Mouse (Mus musculus): ENCODE measurements around the gene Bag1. TPM values are rescaled to one million over a fixed set of nuclear protein-coding genes. Genes with fewer than 3 reads are reported as not detected.
"Not testable (repeated sequence)": the region's sequence is repeated elsewhere in the genome, so short reads cannot be mapped to it uniquely, and the experiment has no call there.

The Bag1 gene
- total RNA-seq, 1 experiment = 99.5 TPM

GRCm38 (mm10) chr4:40936175-40936839 is 11.8 kb downstream of the Bag1 start:
- H3K9me3 ChIP-seq (ENCODE audit: control insufficient read depth, insufficient read depth, low read depth, low read length) = no peaks in the 10 kb centered on the region
- H3K4me3 ChIP-seq (ENCODE audit: insufficient read depth in 1 of 2, low read depth in 1 of 2, low read length in 2 of 2, poor library complexity in 1 of 2, severe bottlenecking in 1 of 2) = no peak overlapping the region
- in situ Hi-C loops (cut with MboI; ENCODE audit: low sequenced_read_pairs in 2 of 2, unreplicated experiment in 2 of 2) = no loop called here

GRCm38 (mm10) chr4:40934369-40934768 is 13.7 kb downstream of the Bag1 start:
- H3K4me3 ChIP-seq (ENCODE audit: insufficient read depth in 1 of 2, low read depth in 1 of 2, low read length in 2 of 2, poor library complexity in 1 of 2, severe bottlenecking in 1 of 2); H3K4me1 ChIP-seq (ENCODE audit: control insufficient read depth in 2 of 2, insufficient read depth in 2 of 2, low read length in 2 of 2, poor library complexity in 1 of 2); DNase-seq (ENCODE audit: low read depth, low spot score); H3K27ac ChIP-seq (ENCODE audit: insufficient read depth, low read depth, low read length, poor library complexity, severe bottlenecking); H3K9ac ChIP-seq (ENCODE audit: insufficient read depth, low read depth, low read length, poor library complexity, severe bottlenecking); in situ Hi-C loops (cut with MboI; ENCODE audit: low sequenced_read_pairs in 2 of 2, unreplicated experiment in 2 of 2); H3K9me3 ChIP-seq (ENCODE audit: control insufficient read depth, insufficient read depth, low read depth, low read length): not testable (repeated sequence)
- peaks cover 23% of the 10 kb centered on the region for H3K36me3 ChIP-seq (ENCODE audit: control insufficient read depth, insufficient read depth, low read length, poor library complexity, severe bottlenecking)

More at GRCm38 (mm10) chr4:40936175-40936839, 11.8 kb downstream of the Bag1 start:
- Histone ChIP-seq H3K36me3 (ENCODE audit: control insufficient read depth, insufficient read depth, low read length, poor library complexity, severe bottlenecking) (peaks cover 32% of the 10 kb centered on the region), H3K27ac (ENCODE audit: insufficient read depth, low read depth, low read length, poor library complexity, severe bottlenecking) (no peak overlapping the region), H3K4me1 (ENCODE audit: control insufficient read depth in 2 of 2, insufficient read depth in 2 of 2, low read length in 2 of 2, poor library complexity in 1 of 2) (peaks cover 0 to 5% of the 10 kb centered on the region in 2 experiments; a peak in 1 of 4 replicates), H3K9ac (ENCODE audit: insufficient read depth, low read depth, low read length, poor library complexity, severe bottlenecking) (no peak overlapping the region)
- TF ChIP-seq HCFC1 (IDR thresholded peaks at IDR 0.05; ENCODE audit: borderline replicate concordance, insufficient read depth, low read length) = no peak
- no peak for TF ChIP-seq MAFK (IDR thresholded peaks at IDR 0.05; ENCODE audit: insufficient read depth, low read depth, low read length)
- no peak for TF ChIP-seq ZNF384 (IDR thresholded peaks at IDR 0.05; ENCODE audit: low read depth, low read length)
- TF ChIP-seq ZC3H11A (IDR thresholded peaks at IDR 0.05; ENCODE audit: borderline replicate concordance, low read depth, low read length) = no peak
- no peak for TF ChIP-seq CHD2 (IDR thresholded peaks at IDR 0.05; ENCODE audit: low read depth, low read length)
- no peak for DNase-seq (ENCODE audit: low read depth, low spot score)

- Histone ChIP-seq H3K9ac (ENCODE audit: insufficient read depth, low read depth, low read length, poor library complexity, severe bottlenecking) (no peak overlapping the region), H3K36me3 (ENCODE audit: control insufficient read depth, insufficient read depth, low read length, poor library complexity, severe bottlenecking) (peaks cover 20% of the 10 kb centered on the region), H3K4me3 (ENCODE audit: insufficient read depth in 1 of 2, low read depth in 1 of 2, low read length in 2 of 2, poor library complexity in 1 of 2, severe bottlenecking in 1 of 2) (no peak overlapping the region), H3K9me3 (ENCODE audit: control insufficient read depth, insufficient read depth, low read depth, low read length) (no peaks in the 10 kb centered on the region), H3K27ac (ENCODE audit: insufficient read depth, low read depth, low read length, poor library complexity, severe bottlenecking) (no peak overlapping the region), H3K4me1 (ENCODE audit: control insufficient read depth in 2 of 2, insufficient read depth in 2 of 2, low read length in 2 of 2, poor library complexity in 1 of 2) (peaks cover 0 to 5% of the 10 kb centered on the region in 2 experiments; a peak in 1 of 4 replicates)
- in situ Hi-C loops (cut with MboI; ENCODE audit: low sequenced_read_pairs in 2 of 2, unreplicated experiment in 2 of 2) = no loop called here
- no peak for DNase-seq (ENCODE audit: low read depth, low spot score)
- TF ChIP-seq ZC3H11A (IDR thresholded peaks at IDR 0.05; ENCODE audit: borderline replicate concordance, low read depth, low read length) = no peak
- TF ChIP-seq CHD2 (IDR thresholded peaks at IDR 0.05; ENCODE audit: low read depth, low read length) = no peak
- no peak for TF ChIP-seq ZNF384 (IDR thresholded peaks at IDR 0.05; ENCODE audit: low read depth, low read length)
- TF ChIP-seq HCFC1 (IDR thresholded peaks at IDR 0.05; ENCODE audit: borderline replicate concordance, insufficient read depth, low read length) = no peak
- no peak for TF ChIP-seq MAFK (IDR thresholded peaks at IDR 0.05; ENCODE audit: insufficient read depth, low read depth, low read length)
Observed at GRCm38 (mm10) chr4:40933694-40934093, 14.4 kb downstream of the Bag1 start.

GRCm38 (mm10) chr4:40929046-40929445 is 19.0 kb downstream of the Bag1 start:
- Histone ChIP-seq H3K27ac (ENCODE audit: insufficient read depth, low read depth, low read length, poor library complexity, severe bottlenecking) (no peak overlapping the region), H3K4me3 (ENCODE audit: insufficient read depth in 1 of 2, low read depth in 1 of 2, low read length in 2 of 2, poor library complexity in 1 of 2, severe bottlenecking in 1 of 2) (no peak overlapping the region), H3K4me1 (ENCODE audit: control insufficient read depth in 2 of 2, insufficient read depth in 2 of 2, low read length in 2 of 2, poor library complexity in 1 of 2) (no peaks in the 10 kb centered on the region), H3K9me3 (ENCODE audit: control insufficient read depth, insufficient read depth, low read depth, low read length) (no peaks in the 10 kb centered on the region), H3K9ac (ENCODE audit: insufficient read depth, low read depth, low read length, poor library complexity, severe bottlenecking) (no peak overlapping the region), H3K36me3 (ENCODE audit: control insufficient read depth, insufficient read depth, low read length, poor library complexity, severe bottlenecking) (no peaks in the 10 kb centered on the region)
- TF ChIP-seq HCFC1 (IDR thresholded peaks at IDR 0.05; ENCODE audit: borderline replicate concordance, insufficient read depth, low read length) = no peak
- TF ChIP-seq MAFK (IDR thresholded peaks at IDR 0.05; ENCODE audit: insufficient read depth, low read depth, low read length) = no peak
- no peak for TF ChIP-seq CHD2 (IDR thresholded peaks at IDR 0.05; ENCODE audit: low read depth, low read length)
- TF ChIP-seq ZNF384 (IDR thresholded peaks at IDR 0.05; ENCODE audit: low read depth, low read length) = no peak
- TF ChIP-seq ZC3H11A (IDR thresholded peaks at IDR 0.05; ENCODE audit: borderline replicate concordance, low read depth, low read length) = no peak
- DNase-seq (ENCODE audit: low read depth, low spot score) = no peak
- in situ Hi-C loops (cut with MboI; ENCODE audit: low sequenced_read_pairs in 2 of 2, unreplicated experiment in 2 of 2) = no loop called here

- H3K4me3 ChIP-seq (ENCODE audit: insufficient read depth in 1 of 2, low read depth in 1 of 2, low read length in 2 of 2, poor library complexity in 1 of 2, severe bottlenecking in 1 of 2) = no peak overlapping the region
- in situ Hi-C loops (cut with MboI; ENCODE audit: low sequenced_read_pairs in 2 of 2, unreplicated experiment in 2 of 2) = no loop called here
- H3K27ac ChIP-seq (ENCODE audit: insufficient read depth, low read depth, low read length, poor library complexity, severe bottlenecking) = no peak overlapping the region
- no peak for DNase-seq (ENCODE audit: low read depth, low spot score)
- peaks cover 2 to 6% of the 10 kb centered on the region in 2 experiments; a peak in 3 of 4 replicates for H3K4me1 ChIP-seq (ENCODE audit: control insufficient read depth in 2 of 2, insufficient read depth in 2 of 2, low read length in 2 of 2, poor library complexity in 1 of 2)
- H3K36me3 ChIP-seq (ENCODE audit: control insufficient read depth, insufficient read depth, low read length, poor library complexity, severe bottlenecking) = no peaks in the 10 kb centered on the region
- H3K9ac ChIP-seq (ENCODE audit: insufficient read depth, low read depth, low read length, poor library complexity, severe bottlenecking) = no peak overlapping the region
- TF ChIP-seq ZC3H11A (IDR thresholded peaks at IDR 0.05; ENCODE audit: borderline replicate concordance, low read depth, low read length) (no peak), HCFC1 (IDR thresholded peaks at IDR 0.05; ENCODE audit: borderline replicate concordance, insufficient read depth, low read length) (no peak), CHD2 (IDR thresholded peaks at IDR 0.05; ENCODE audit: low read depth, low read length) (no peak), MAFK (IDR thresholded peaks at IDR 0.05; ENCODE audit: insufficient read depth, low read depth, low read length) (no peak), ZNF384 (IDR thresholded peaks at IDR 0.05; ENCODE audit: low read depth, low read length) (no peak)
- H3K9me3 ChIP-seq (ENCODE audit: control insufficient read depth, insufficient read depth, low read depth, low read length) = no peaks in the 10 kb centered on the region
Observed at GRCm38 (mm10) chr4:40925568-40925967, 22.5 kb downstream of the Bag1 start.
